Comparison of ENCODE assay signal across 13 mouse cellular contexts in the genomic region with DNA sequence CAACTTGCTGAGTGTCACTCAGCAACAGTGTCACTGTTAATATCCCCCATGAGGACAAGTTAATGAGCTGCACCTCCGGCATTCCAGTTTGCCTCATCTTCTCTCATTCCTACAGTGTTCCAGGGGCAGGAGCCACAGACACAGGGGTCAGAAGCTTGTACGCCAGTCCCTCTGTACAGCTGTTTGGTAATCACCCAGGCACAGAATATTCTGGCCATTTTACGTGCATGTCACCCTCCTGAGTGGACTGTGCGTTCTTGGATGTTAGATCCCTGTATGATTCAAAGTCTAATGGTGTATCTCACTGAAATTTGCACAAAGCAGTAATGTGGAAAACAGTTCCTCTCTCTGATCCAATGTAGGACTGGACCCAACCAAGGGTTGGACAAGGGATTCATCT.
"Had no signal": no experiment of that assay in that cellular context is flagged by ENCODE, and none has a peak within 500 bp of the region (broad histone marks: within the 10 kb centered on the region; RNA-seq: fewer than 3 reads in every experiment).

No protein-coding gene starts in this region.

- H3K27ac ChIP-seq: kidney, embryonic 15.5 days; liver, embryonic 13.5 days; stomach, embryonic 15.5 days had no signal

- H3K27me3 ChIP-seq: kidney, embryonic 15.5 days; liver, embryonic 13.5 days; stomach, embryonic 15.5 days had no signal

- DNase-seq: kidney, adult 11 months; kidney, postnatal 10 days; liver, embryonic 13.5 days; lung, adult 2 months; lung, postnatal 4 days; midbrain, embryonic 14.5 days; right cerebral cortex, postnatal 14 days; right cerebral cortex, postnatal 4 days; spleen, adult 18-20 months; thymus, postnatal 25 days had no signal

- H3K9ac ChIP-seq: kidney, embryonic 15.5 days; liver, embryonic 13.5 days; stomach, embryonic 15.5 days had no signal

- H3K4me3 ChIP-seq: kidney, embryonic 15.5 days; liver, embryonic 13.5 days; stomach, embryonic 15.5 days had no signal

- H3K4me2 ChIP-seq: kidney, embryonic 15.5 days; liver, embryonic 13.5 days; midbrain, embryonic 11.5 days; stomach, embryonic 15.5 days had no signal

- H3K9me3 ChIP-seq: kidney, embryonic 15.5 days; liver, embryonic 13.5 days; stomach, embryonic 15.5 days had no signal

- H3K4me1 ChIP-seq: kidney, embryonic 15.5 days; liver, embryonic 13.5 days; stomach, embryonic 15.5 days had no signal

- H3K36me3 ChIP-seq: kidney, embryonic 15.5 days; liver, embryonic 13.5 days; stomach, embryonic 15.5 days had no signal
